In genomic region chr17:32275568-32275967, GRCm38 (mm10) we compare ENCODE assay signal across 13 mouse cellular contexts.
"Had no signal": no experiment of that assay in that cellular context is flagged by ENCODE, and none has a peak within 500 bp of the region (broad histone marks: within the 10 kb centered on the region; RNA-seq: fewer than 3 reads in every experiment).

No protein-coding gene starts in this region.

- H3K27me3 ChIP-seq: midbrain, embryonic 12.5 days; neural tube, embryonic 12.5 days; stomach, embryonic 15.5 days had no signal

- H3K9ac ChIP-seq: lung, embryonic 14.5 days; midbrain, embryonic 12.5 days; neural tube, embryonic 12.5 days; stomach, embryonic 15.5 days had no signal

- H3K4me1 ChIP-seq: midbrain, embryonic 10.5 days; midbrain, embryonic 12.5 days; neural tube, embryonic 12.5 days; stomach, embryonic 15.5 days had no signal

- DNase-seq: lung, adult 18-20 months; lung, embryonic 14.5 days; lung, postnatal 10 days; lung, postnatal 4 days; midbrain, embryonic 14.5 days; right cerebral cortex, postnatal 14 days; thymus, adult 2 months; thymus, postnatal 36 days had no signal

- H3K36me3 ChIP-seq: neural tube, embryonic 12.5 days; stomach, embryonic 15.5 days had no signal

- H3K4me2 ChIP-seq: lung, embryonic 14.5 days; midbrain, embryonic 12.5 days; neural tube, embryonic 12.5 days; stomach, embryonic 15.5 days had no signal

- H3K4me3 ChIP-seq: midbrain, embryonic 10.5 days; midbrain, embryonic 12.5 days; neural tube, embryonic 12.5 days; stomach, embryonic 15.5 days had no signal

- H3K9me3 ChIP-seq: midbrain, embryonic 10.5 days; midbrain, embryonic 12.5 days; neural tube, embryonic 12.5 days; stomach, embryonic 15.5 days had no signal

- H3K27ac ChIP-seq: midbrain, embryonic 10.5 days; midbrain, embryonic 12.5 days; neural tube, embryonic 12.5 days; stomach, embryonic 15.5 days; stomach, postnatal 0 days had no signal
